Mouse (Mus musculus) ES-E14 (cell line): ENCODE data around the gene Hbs1l. TPM values are rescaled to one million over a fixed set of nuclear protein-coding genes. Genes with fewer than 3 reads are reported as not detected.

Experiments used
- DNase-seq: peaks from one replicate; pipeline ENCODE4 v3.0.0-alpha.2; 2013; ENCODE audit warnings: low read depth, low spot score
- H3K27ac ChIP-seq: 2 replicates; pipeline ENCODE4 v1.5.1; 2012; ENCODE audit warnings: low read depth, mild to moderate bottlenecking, low read length, moderate library complexity, mixed read lengths; ENCODE audit not compliant: poor library complexity, insufficient read depth, severe bottlenecking
- H3K36me3 ChIP-seq: 2 replicates; pipeline ENCODE4 v1.6.1; 2012; ENCODE audit warnings: mild to moderate bottlenecking, low read length, moderate library complexity, mixed read lengths; ENCODE audit not compliant: control insufficient read depth, poor library complexity, insufficient read depth, severe bottlenecking
- H3K4me1 ChIP-seq, 2 experiments: fragments of 150-350 bp in 1 of 2; sonication (generic) in 1 of 2; 2 replicates each; pipeline ENCODE4 v1.6.1; 2012; ENCODE audit warnings: low read length in 2 of 2, mild to moderate bottlenecking in 1 of 2, mixed read lengths in 1 of 2; ENCODE audit not compliant: control insufficient read depth in 2 of 2, insufficient read depth in 2 of 2, poor library complexity in 1 of 2
- H3K4me3 ChIP-seq, 2 experiments: fragments of 150-350 bp in 1 of 2; sonication (generic) in 1 of 2; 2 replicates each; pipeline ENCODE4 v1.5.1; 2012; ENCODE audit warnings: low read length in 2 of 2, low read depth in 1 of 2, mild to moderate bottlenecking in 1 of 2, mixed read lengths in 1 of 2; ENCODE audit not compliant: insufficient read depth in 1 of 2, poor library complexity in 1 of 2, severe bottlenecking in 1 of 2
- H3K9ac ChIP-seq: 2 replicates; pipeline ENCODE4 v1.6.1; 2012; ENCODE audit warnings: low read depth, mild to moderate bottlenecking, low read length, mixed read lengths; ENCODE audit not compliant: poor library complexity, insufficient read depth, severe bottlenecking
- H3K9me3 ChIP-seq: fragments of 150-350 bp; sonication (generic); 2 replicates; pipeline ENCODE4 v1.6.1; 2012; ENCODE audit warnings: low read depth, mild to moderate bottlenecking, low read length; ENCODE audit not compliant: control insufficient read depth, insufficient read depth
- CHD2 ChIP-seq: IDR thresholded peaks from 2 replicates; pipeline ENCODE4 v1.6.1; 2014; ENCODE audit warnings: mild to moderate bottlenecking, low read depth, low read length, inconsistent platforms
- HCFC1 ChIP-seq: IDR thresholded peaks from 2 replicates; pipeline ENCODE4 v1.6.1; 2012; ENCODE audit warnings: low read length, inconsistent platforms, borderline replicate concordance; ENCODE audit not compliant: insufficient read depth
- MAFK ChIP-seq: IDR thresholded peaks from 2 replicates; pipeline ENCODE4 v1.6.1; 2014; ENCODE audit warnings: mild to moderate bottlenecking, low read depth, low read length, inconsistent platforms; ENCODE audit not compliant: insufficient read depth
- ZC3H11A ChIP-seq: IDR thresholded peaks from 2 replicates; pipeline ENCODE4 v1.6.1; 2012; ENCODE audit warnings: low read depth, mild to moderate bottlenecking, inconsistent platforms, low read length, borderline replicate concordance
- ZNF384 ChIP-seq: IDR thresholded peaks from 2 replicates; pipeline ENCODE4 v1.6.1; 2012; ENCODE audit warnings: low read depth, low read length, inconsistent platforms
- in situ Hi-C, 2 experiments: fragments of 600-800 bp; cut with MboI; formaldehyde crosslinking; loops; one replicate each; pipeline ENCODE4 v1.15.1; 2025; ENCODE audit warnings: low sequenced_read_pairs in 2 of 2, inconsistent platforms in 1 of 2; ENCODE audit not compliant: unreplicated experiment in 2 of 2
- total RNA-seq: library from RNA; depleted of rRNA; stranded (reverse); fragments of 300-350 nt; gene quantifications from 2 replicates; pipeline ENCODE4 v1.2.3, GENCODE M21; 2012; rRNA removed

Gene Hbs1l
- 82.5 and 90.0 TPM in 2 replicates for total RNA-seq

DNA sequence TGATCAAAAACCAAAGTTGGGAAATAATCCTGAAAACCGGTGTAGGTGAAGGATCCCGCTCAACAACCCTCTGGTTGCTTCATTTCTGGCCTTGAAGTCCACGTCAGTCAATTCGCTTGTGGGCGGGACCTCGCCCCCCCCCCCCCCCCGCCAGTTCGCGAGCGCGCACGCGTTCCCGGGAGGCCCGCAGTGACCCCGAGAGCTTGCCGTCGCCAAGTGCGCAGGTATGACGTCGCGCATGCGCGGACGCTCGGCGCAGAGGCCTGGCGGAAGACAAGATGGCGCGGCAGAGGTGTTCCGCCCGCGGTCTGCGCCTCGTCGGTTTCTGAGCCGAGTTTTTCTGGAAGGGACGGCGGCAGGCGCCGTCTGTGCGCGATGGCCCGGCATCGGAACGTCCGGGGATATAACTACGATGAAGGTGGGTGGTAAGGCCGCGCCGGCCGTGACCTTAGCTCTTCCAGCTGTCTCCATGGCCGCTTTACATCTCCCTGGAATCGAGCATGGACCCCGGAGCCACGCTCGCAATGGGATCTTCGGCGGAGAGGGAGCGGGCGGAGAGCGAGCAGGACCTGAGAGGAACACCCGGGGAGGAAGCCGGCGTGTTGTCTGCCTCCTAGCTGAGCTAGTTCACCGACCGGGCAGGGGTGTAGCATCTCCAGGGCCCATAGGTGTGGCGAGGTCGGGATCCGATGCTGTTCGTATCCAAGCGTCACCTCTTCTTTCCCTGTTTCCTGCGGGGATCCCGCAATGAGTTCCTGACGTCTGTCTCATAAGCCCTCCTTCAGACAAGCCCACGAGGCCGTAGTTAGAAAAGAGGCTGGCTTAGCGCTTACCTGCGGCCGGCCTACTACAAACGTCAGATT is at the start of gene Hbs1l:
Gene Hbs1l (plus strand): TSS at position 221 of the 863 bp plus-strand sequence.
- no peaks in the 10 kb centered on the region for H3K9me3 ChIP-seq
- TF ChIP-seq HCFC1 (peak; percentile 70; the same call in 1 of the 2 replicates), CHD2 (no peak)
- H3K36me3 ChIP-seq, result peaks cover 10% of the 10 kb centered on the region
- DNase-seq, result peak; percentile 76
- in situ Hi-C loops, result no loop called here
- peaks cover 2 to 7% of the 10 kb centered on the region in 2 experiments; a peak in 2 of 4 replicates for H3K4me1 ChIP-seq
- no peak within 1 kb of the TSS; the same call in 1 of the 2 replicates for H3K27ac ChIP-seq
- H3K9ac ChIP-seq, result peak within 1 kb of the TSS; percentile 99
- H3K4me3 ChIP-seq, result peak within 1 kb of the TSS; percentile 95 to 99

GRCm38 (mm10) chr10:21248556-21248955 is 47.2 kb upstream of the Hbs1l start:
- in situ Hi-C loops, result no loop called here

GRCm38 (mm10) chr10:21251881-21252534 is 43.8 kb upstream of the Hbs1l start:
- H3K4me3 ChIP-seq, result no peak overlapping the region
- H3K27ac ChIP-seq, result no peak overlapping the region
- TF ChIP-seq MAFK (no peak), CHD2 (no peak), ZNF384 (no peak), ZC3H11A (no peak), HCFC1 (no peak)
- H3K9ac ChIP-seq, result no peak overlapping the region
- no peaks in the 10 kb centered on the region for H3K9me3 ChIP-seq
- no peaks in the 10 kb centered on the region for H3K4me1 ChIP-seq
- H3K36me3 ChIP-seq, result no peaks in the 10 kb centered on the region
- no peak for DNase-seq
- in situ Hi-C loops, result no loop called here

More at GRCm38 (mm10) chr10:21248556-21248955, 47.2 kb upstream of the Hbs1l start:
- Histone ChIP-seq H3K9me3 (no peaks in the 10 kb centered on the region), H3K4me1 (no peaks in the 10 kb centered on the region), H3K4me3 (no peak overlapping the region), H3K36me3 (no peaks in the 10 kb centered on the region), H3K27ac (no peak overlapping the region), H3K9ac (no peak overlapping the region)
- no peak for TF ChIP-seq CHD2
- DNase-seq, result no peak

DNA sequence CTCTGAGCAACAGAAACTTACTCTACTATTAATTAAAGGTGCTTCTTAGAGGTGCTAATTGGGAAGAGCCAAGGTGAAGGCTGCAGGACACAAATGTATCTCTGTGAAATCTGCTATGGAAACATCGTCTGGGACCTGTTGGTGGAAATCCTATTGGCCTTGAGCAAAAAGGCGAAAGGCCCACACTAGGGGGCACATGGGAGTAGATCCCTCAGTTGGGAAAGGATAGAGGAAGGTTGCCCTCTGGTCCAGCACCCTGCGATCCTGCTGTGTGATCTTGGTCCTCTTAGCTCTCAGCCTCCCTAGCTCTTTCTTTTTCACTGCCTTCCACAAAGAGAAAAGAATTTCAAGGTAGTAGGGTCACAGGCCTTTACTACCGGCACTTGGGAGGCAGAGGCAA is 43.0 kb upstream of the Hbs1l start:
- Histone ChIP-seq H3K9me3 (no peaks in the 10 kb centered on the region), H3K36me3 (no peaks in the 10 kb centered on the region), H3K4me3 (no peak overlapping the region), H3K9ac (no peak overlapping the region), H3K4me1 (no peaks in the 10 kb centered on the region), H3K27ac (no peak overlapping the region)
- no peak for TF ChIP-seq CHD2
- TF ChIP-seq MAFK, result no peak
- no peak for TF ChIP-seq HCFC1
- TF ChIP-seq ZNF384, result no peak
- no peak for TF ChIP-seq ZC3H11A
- DNase-seq, result no peak
- in situ Hi-C loops, result no loop called here
